Mouse (Mus musculus) CH12.LX (cell line): ENCODE results near the gene Elfn2. TPM values are rescaled to one million over a fixed set of nuclear protein-coding genes. Genes with fewer than 3 reads are reported as not detected.

Experiments used
- DNase-seq: peaks from one replicate; pipeline ENCODE4 v3.0.0-alpha.2; 2013; ENCODE audit errors: extremely low read depth
- H3K27ac ChIP-seq: 2 replicates; pipeline ENCODE4 v1.5.1; 2012; ENCODE audit warnings: low read depth, mild to moderate bottlenecking, control low read depth, moderate library complexity; ENCODE audit not compliant: insufficient read depth
- H3K27me3 ChIP-seq: replicated peaks from 2 replicates; pipeline ENCODE3; 2012; ENCODE audit warnings: inconsistent platforms
- H3K36me3 ChIP-seq, 2 experiments: replicated peaks in 1 of 2; 2 replicates each; pipeline versions ENCODE3 to v1.6.1; 2012; ENCODE audit warnings: inconsistent platforms in 1 of 2, low read length in 1 of 2, mild to moderate bottlenecking in 1 of 2, mixed read lengths in 1 of 2, moderate library complexity in 1 of 2; ENCODE audit not compliant: control insufficient read depth in 1 of 2, insufficient read depth in 1 of 2
- H3K4me1 ChIP-seq, 2 experiments: 2 replicates each; pipeline ENCODE4 v1.6.1; 2012; ENCODE audit warnings: inconsistent platforms in 1 of 2, moderate library complexity in 1 of 2; ENCODE audit not compliant: insufficient read depth in 2 of 2, control insufficient read depth in 1 of 2
- H3K4me2 ChIP-seq: 2 replicates; pipeline ENCODE4 v1.6.1; 2012; ENCODE audit warnings: low read depth, mild to moderate bottlenecking, control low read depth; ENCODE audit not compliant: poor library complexity, insufficient read depth, severe bottlenecking
- H3K4me3 ChIP-seq, 3 experiments: fragments of 150-350 bp in 1 of 3; sonication (generic) in 1 of 3; replicated peaks in 1 of 3; 2 replicates each; pipeline versions ENCODE3 to v1.5.1; 2011 to 2012; ENCODE audit warnings: low read depth in 2 of 3, low read length in 2 of 3, mild to moderate bottlenecking in 2 of 3, moderate library complexity in 2 of 3, control low read depth in 1 of 3, improper control_type of control experiment in 1 of 3, inconsistent platforms in 1 of 3, mixed read lengths in 1 of 3; ENCODE audit not compliant: poor library complexity in 1 of 3
- H3K79me2 ChIP-seq: replicated peaks from 2 replicates; pipeline ENCODE4 v1.6.1; 2012; ENCODE audit warnings: mild to moderate bottlenecking, moderate library complexity; ENCODE audit not compliant: control insufficient read depth, poor library complexity, insufficient read depth, severe bottlenecking; ENCODE audit errors: extremely low read depth
- H3K9ac ChIP-seq: 2 replicates; pipeline ENCODE4 v1.6.1; 2012; ENCODE audit warnings: low read depth, mild to moderate bottlenecking, control low read depth, moderate library complexity; ENCODE audit not compliant: insufficient read depth
- H3K9me3 ChIP-seq: replicated peaks from 2 replicates; pipeline ENCODE3; 2012; ENCODE audit warnings: low read length, inconsistent platforms, mixed read lengths
- BHLHE40 ChIP-seq: IDR thresholded peaks from 2 replicates; pipeline ENCODE4 v1.6.1; 2011; ENCODE audit warnings: mild to moderate bottlenecking, low read depth, low read length, improper control_type of control experiment
- CHD1 ChIP-seq: IDR thresholded peaks from 2 replicates; pipeline ENCODE4 v1.6.1; 2012; ENCODE audit warnings: low read depth, low read length, improper control_type of control experiment, inconsistent platforms
- CHD2 ChIP-seq: IDR thresholded peaks from 2 replicates; pipeline ENCODE4 v1.6.1; 2011; ENCODE audit warnings: low read length, improper control_type of control experiment
- CTCF ChIP-seq, 2 experiments: IDR thresholded peaks in 1 of 2; conservative IDR thresholded peaks in 1 of 2; 2 replicates each; pipeline ENCODE4 v1.5.1; 2011 to 2012; ENCODE audit warnings: low read depth in 2 of 2, low read length in 2 of 2, improper control_type of control experiment in 1 of 2, inconsistent platforms in 1 of 2, mild to moderate bottlenecking in 1 of 2, moderate library complexity in 1 of 2
- ELF1 ChIP-seq: IDR thresholded peaks from 2 replicates; pipeline ENCODE4 v1.6.1; 2014; ENCODE audit warnings: low read depth, mild to moderate bottlenecking, inconsistent platforms, low read length, improper control_type of control experiment
- EP300 ChIP-seq: IDR thresholded peaks from 2 replicates; pipeline ENCODE4 v1.6.1; 2011; ENCODE audit warnings: low read length, improper control_type of control experiment
- ETS1 ChIP-seq: conservative IDR thresholded peaks from 2 replicates; pipeline ENCODE4 v1.6.1; 2012; ENCODE audit warnings: low read depth, mild to moderate bottlenecking, inconsistent platforms, low read length, improper control_type of control experiment, moderate library complexity
- HCFC1 ChIP-seq: IDR thresholded peaks from 2 replicates; pipeline ENCODE4 v1.6.1; 2012; ENCODE audit warnings: low read depth, mild to moderate bottlenecking, inconsistent platforms, low read length, improper control_type of control experiment
- IRF4 ChIP-seq: IDR thresholded peaks from 2 replicates; pipeline ENCODE4 v1.6.1; 2014; ENCODE audit warnings: low read depth, mild to moderate bottlenecking, inconsistent platforms, low read length, improper control_type of control experiment
- JUN ChIP-seq: IDR thresholded peaks from 2 replicates; pipeline ENCODE4 v1.6.1; 2011; ENCODE audit warnings: low read depth, mild to moderate bottlenecking, low read length, improper control_type of control experiment, moderate library complexity; ENCODE audit not compliant: insufficient read depth
- JUND ChIP-seq: conservative IDR thresholded peaks from 2 replicates; pipeline ENCODE4 v1.6.1; 2011; ENCODE audit warnings: low read depth, low read length, improper control_type of control experiment
- KAT2A ChIP-seq: IDR thresholded peaks from 2 replicates; pipeline ENCODE4 v1.6.1; 2012; ENCODE audit warnings: low read length, improper control_type of control experiment, inconsistent platforms; ENCODE audit not compliant: insufficient replicate concordance
- MAFK ChIP-seq: IDR thresholded peaks from 2 replicates; pipeline ENCODE4 v1.6.1; 2011; ENCODE audit warnings: low read length, improper control_type of control experiment; ENCODE audit not compliant: insufficient replicate concordance
- MAX ChIP-seq: IDR thresholded peaks from 2 replicates; pipeline ENCODE4 v1.6.1; 2011; ENCODE audit warnings: low read length, improper control_type of control experiment
- MAZ ChIP-seq: IDR thresholded peaks from 2 replicates; pipeline ENCODE4 v1.6.1; 2012; ENCODE audit warnings: low read depth, mild to moderate bottlenecking, inconsistent platforms, low read length, improper control_type of control experiment, moderate library complexity
- MEF2A ChIP-seq: IDR thresholded peaks from 2 replicates; pipeline ENCODE4 v1.6.1; 2014; ENCODE audit warnings: low read depth, mild to moderate bottlenecking, inconsistent platforms, low read length, improper control_type of control experiment, borderline replicate concordance
- PAX5 ChIP-seq: IDR thresholded peaks from 2 replicates; pipeline ENCODE4 v1.6.1; 2012; ENCODE audit warnings: low read length, inconsistent platforms, mixed read lengths
- POLR2A ChIP-seq: IDR thresholded peaks from 2 replicates; pipeline ENCODE4 v1.6.1; 2011; ENCODE audit warnings: low read depth, mild to moderate bottlenecking, improper control_type of control experiment, low read length
- RAD21 ChIP-seq: IDR thresholded peaks from 2 replicates; pipeline ENCODE4 v1.6.1; 2011; ENCODE audit warnings: low read depth, mild to moderate bottlenecking, low read length, improper control_type of control experiment, moderate library complexity
- RCOR1 ChIP-seq: conservative IDR thresholded peaks from 2 replicates; pipeline ENCODE4 v1.6.1; 2012; ENCODE audit warnings: low read depth, mild to moderate bottlenecking, inconsistent platforms, low read length, improper control_type of control experiment
- SMC3 ChIP-seq: IDR thresholded peaks from 2 replicates; pipeline ENCODE4 v1.6.1; 2011; ENCODE audit warnings: low read depth, low read length, improper control_type of control experiment
- TBP ChIP-seq: conservative IDR thresholded peaks from 2 replicates; pipeline ENCODE4 v1.6.1; 2011; ENCODE audit warnings: low read depth, low read length, improper control_type of control experiment
- TCF12 ChIP-seq: IDR thresholded peaks from 2 replicates; pipeline ENCODE4 v1.6.1; 2014; ENCODE audit warnings: low read depth, mild to moderate bottlenecking, inconsistent platforms, low read length, improper control_type of control experiment
- UBTF ChIP-seq: IDR thresholded peaks from 2 replicates; pipeline ENCODE4 v1.6.1; 2012; ENCODE audit warnings: low read depth, mild to moderate bottlenecking, inconsistent platforms, low read length, improper control_type of control experiment, moderate library complexity
- USF1 ChIP-seq: IDR thresholded peaks from 2 replicates; pipeline ENCODE4 v1.6.1; 2014; ENCODE audit warnings: low read depth, mild to moderate bottlenecking, inconsistent platforms, low read length, improper control_type of control experiment
- USF2 ChIP-seq: conservative IDR thresholded peaks from 2 replicates; pipeline ENCODE4 v1.6.1; 2011; ENCODE audit warnings: low read depth, low read length, improper control_type of control experiment
- ZC3H11A ChIP-seq: IDR thresholded peaks from 2 replicates; pipeline ENCODE4 v1.6.1; 2012; ENCODE audit warnings: low read depth, mild to moderate bottlenecking, inconsistent platforms, low read length, improper control_type of control experiment
- ZKSCAN1 ChIP-seq: IDR thresholded peaks from 2 replicates; pipeline ENCODE4 v1.6.1; 2012; ENCODE audit warnings: low read depth, inconsistent platforms, low read length, improper control_type of control experiment, borderline replicate concordance
- ZMIZ1 ChIP-seq: IDR thresholded peaks from 2 replicates; pipeline ENCODE4 v1.6.1; 2012; ENCODE audit warnings: low read depth, mild to moderate bottlenecking, inconsistent platforms, low read length, improper control_type of control experiment
- dilution Hi-C: fragments of 300-500 bp; cut with MboI; formaldehyde crosslinking; loops from 2 replicates; pipeline ENCODE4 v1.14.3; 2020; ENCODE audit warnings: low sequenced_read_pairs; ENCODE audit not compliant: extremely low pct_unique_long_range_greater_than_20kb, extremely low pct_ligation_motif_present
- in situ Hi-C: fragments of 300-500 bp; cut with MboI; formaldehyde crosslinking; loops from 3 replicates; pipeline ENCODE4 v1.14.3; 2019; ENCODE audit warnings: low sequenced_read_pairs, low pct_ligation_motif_present, low pct_unique_long_range_greater_than_20kb, mixed read lengths
- polyA plus RNA-seq: library from polyadenylated mRNA; unstranded; fragments of >175 nt; gene quantifications from 2 replicates; pipeline ENCODE4 v1.2.1, GENCODE M21; 2012; ENCODE audit warnings: low read depth; ENCODE audit not compliant: insufficient read length
- total RNA-seq, 2 experiments: library from RNA; depleted of rRNA; stranded (reverse); fragments of 300-350 nt in 1 of 2; fragments of >200 nt in 1 of 2; gene quantifications; 2 replicates each; pipeline ENCODE4 v1.2.3; 2012 to 2014

Elfn2 gene
- total and polyA plus RNA-seq, 3 experiments: 0.06 TPM; not detected in 2

DNA sequence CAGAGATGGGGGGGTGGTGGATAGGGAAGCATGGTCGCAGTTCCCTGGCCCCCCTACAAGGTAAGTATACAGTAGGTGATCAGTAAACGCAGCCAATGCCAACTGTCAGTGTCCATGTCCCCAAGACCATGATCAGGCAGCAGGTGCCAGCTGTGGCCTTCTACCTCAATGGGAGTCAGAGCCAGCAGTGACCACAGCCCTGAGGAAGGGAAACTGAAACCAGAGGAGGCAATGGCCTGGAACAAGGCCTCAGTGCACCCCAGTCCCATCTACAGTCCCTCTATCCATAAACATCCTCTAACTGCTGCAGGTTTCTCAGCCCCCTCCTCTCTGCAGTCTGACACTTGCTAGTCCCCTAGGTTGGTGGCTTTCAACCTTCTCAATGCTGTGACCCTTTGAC is 27.9 kb downstream of the Elfn2 start:
- Histone ChIP-seq H3K4me1 (peaks cover 22 to 32% of the 10 kb centered on the region in 2 experiments), H3K79me2 (no peaks in the 10 kb centered on the region), H3K4me2 (no peak overlapping the region), H3K27ac (no peak overlapping the region), H3K9me3 (no peaks in the 10 kb centered on the region), H3K9ac (no peak overlapping the region), H3K27me3 (peaks cover 85% of the 10 kb centered on the region), H3K36me3 (no peaks in the 10 kb centered on the region), H3K4me3 (no peak overlapping the region)
- dilution Hi-C loops: no loop called here
- DNase-seq: peak; percentile 35
- no peak for TF ChIP-seq TBP
- no peak for TF ChIP-seq USF2
- TF ChIP-seq EP300: peak; percentile 85
- TF ChIP-seq HCFC1: no peak
- TF ChIP-seq ZMIZ1: no peak
- no peak for TF ChIP-seq CHD1
- TF ChIP-seq CHD2: no peak
- TF ChIP-seq MEF2A: no peak
- TF ChIP-seq KAT2A: no peak
- TF ChIP-seq BHLHE40: no peak; the same call in 1 of the 2 replicates
- TF ChIP-seq CTCF (conservative IDR thresholded peaks at IDR 0.05 in 1 of 2, IDR thresholded peaks at IDR 0.05 in 1 of 2; ENCODE audit: low read depth in 2 of 2, low read length in 2 of 2): no peak
- TF ChIP-seq RCOR1: 0 out of 2 replicates have a peak, but pooled peaks have one; percentile 31
- TF ChIP-seq TCF12: peak; percentile 87
- TF ChIP-seq ETS1: 0 out of 2 replicates have a peak, but pooled peaks have one; percentile 9
- no peak for TF ChIP-seq UBTF
- peak; percentile 80 for TF ChIP-seq IRF4
- TF ChIP-seq MAZ: no peak
- no peak for TF ChIP-seq USF1
- no peak for TF ChIP-seq MAX
- no peak for TF ChIP-seq JUND
- no peak for TF ChIP-seq PAX5
- TF ChIP-seq ELF1: no peak
- TF ChIP-seq JUN: no peak
- no peak for TF ChIP-seq ZC3H11A
- no peak for TF ChIP-seq SMC3
- TF ChIP-seq MAFK: no peak
- TF ChIP-seq ZKSCAN1: no peak
- TF ChIP-seq POLR2A: no peak
- TF ChIP-seq RAD21: no peak
- in situ Hi-C loops: no loop called here
